Mouse (Mus musculus): ENCODE data around the gene Kif23. TPM values are rescaled to one million over a fixed set of nuclear protein-coding genes. Genes with fewer than 3 reads are reported as not detected.

Gene Kif23
- total RNA-seq, 2 experiments from 2014 or later: 46.7 to 173 TPM

GRCm38 (mm10) chr9:61947402-61948346, 1.1 kb upstream of the Kif23 start:
- peak; percentile 85 for ATAC-seq (replicated peaks; ENCODE audit: poor library complexity, severe bottlenecking)

- peak; percentile 14 for ATAC-seq (replicated peaks; ENCODE audit: poor library complexity, severe bottlenecking)
Measured at GRCm38 (mm10) chr9:61945973-61946611, 482 bp downstream of the Kif23 start.

GRCm38 (mm10) chr9:61941054-61941453, 5.5 kb downstream of the Kif23 start:
- no peak for ATAC-seq (replicated peaks; ENCODE audit: poor library complexity, severe bottlenecking)

GRCm38 (mm10) chr9:61933333-61933732, 13.2 kb downstream of the Kif23 start:
- ATAC-seq (replicated peaks; ENCODE audit: poor library complexity, severe bottlenecking): no peak

- ATAC-seq (replicated peaks; ENCODE audit: poor library complexity, severe bottlenecking): peak; percentile 33
Measured at GRCm38 (mm10) chr9:61932009-61932408, 14.6 kb downstream of the Kif23 start.

- ATAC-seq (replicated peaks; ENCODE audit: poor library complexity, severe bottlenecking): peak; percentile 77
Measured at GRCm38 (mm10) chr9:61925086-61925660, 21.4 kb downstream of the Kif23 start.

GRCm38 (mm10) chr9:61920331-61920730, 26.2 kb downstream of the Kif23 start:
- ATAC-seq (replicated peaks; ENCODE audit: poor library complexity, severe bottlenecking): no peak

- peak; percentile 35 for ATAC-seq (replicated peaks; ENCODE audit: poor library complexity, severe bottlenecking)
Measured at GRCm38 (mm10) chr9:61919464-61919863, 27.1 kb downstream of the Kif23 start.

- ATAC-seq (replicated peaks; ENCODE audit: poor library complexity, severe bottlenecking): no peak
Measured at GRCm38 (mm10) chr9:61917436-61917835, 29.1 kb downstream of the Kif23 start.

GRCm38 (mm10) chr9:61916986-61917385, 29.6 kb downstream of the Kif23 start:
- ATAC-seq (replicated peaks; ENCODE audit: poor library complexity, severe bottlenecking): no peak

- ATAC-seq (replicated peaks; ENCODE audit: poor library complexity, severe bottlenecking): no peak
Measured at GRCm38 (mm10) chr9:61915393-61916005, 31.1 kb downstream of the Kif23 start.

GRCm38 (mm10) chr9:61914917-61915300, 31.7 kb downstream of the Kif23 start:
- ATAC-seq (replicated peaks; ENCODE audit: poor library complexity, severe bottlenecking): no peak

- ATAC-seq (replicated peaks; ENCODE audit: poor library complexity, severe bottlenecking): peak; percentile 89
Measured at GRCm38 (mm10) chr9:61914203-61914916, 32.2 kb downstream of the Kif23 start, which contains the start of gene Rplp1. Rplp1 (minus strand) TSS chr9:61914542.

GRCm38 (mm10) chr9:61911300-61912128, 35.1 kb downstream of the Kif23 start:
- no peak for ATAC-seq (replicated peaks; ENCODE audit: poor library complexity, severe bottlenecking)

GRCm38 (mm10) chr9:61910526-61911256, 35.9 kb downstream of the Kif23 start:
- ATAC-seq (replicated peaks; ENCODE audit: poor library complexity, severe bottlenecking): no peak

- ATAC-seq (replicated peaks; ENCODE audit: poor library complexity, severe bottlenecking): no peak
Measured at GRCm38 (mm10) chr9:61909633-61910032, 36.9 kb downstream of the Kif23 start.

GRCm38 (mm10) chr9:61908832-61909407, 37.7 kb downstream of the Kif23 start:
- ATAC-seq (replicated peaks; ENCODE audit: poor library complexity, severe bottlenecking): no peak

GRCm38 (mm10) chr9:61908341-61908740, 38.2 kb downstream of the Kif23 start:
- no peak for ATAC-seq (replicated peaks; ENCODE audit: poor library complexity, severe bottlenecking)

Data from granulocyte monocyte progenitor cell, adult 5-6 weeks (primary cell).